Mouse (Mus musculus) B cell, adult (primary cell): Measurements from ENCODE around the gene Psma7. TPM values are rescaled to one million over a fixed set of nuclear protein-coding genes. Genes with fewer than 3 reads are reported as not detected.

Experiments
- total RNA-seq: library from RNA; stranded (reverse); gene quantifications from 4 replicates; pipeline ENCODE4 v1.2.4, GENCODE M21; 2023; ENCODE audit not compliant: inconsistent age

Gene Psma7
- 125 to 149 TPM (median 135 TPM) in 4 replicates for total RNA-seq

GRCm38 (mm10) chr2:180042256-180042857 is at the start of gene Psma7, which contains the start of gene Ss18l1:
Gene Psma7 (minus strand): TSS chr2:180042433.
Gene Ss18l1 (plus strand): TSS chr2:180042509.

GRCm38 (mm10) chr2:180070481-180071453 is 28.5 kb upstream of the Psma7 start, which contains the start of gene Mtg2:
Gene Mtg2 (plus strand): TSS chr2:180070588.

GRCm38 (mm10) chr2:180024401-180025098 is 17.7 kb downstream of the Psma7 start, which contains the start of gene Lsm14b:
Gene Lsm14b (plus strand): TSS chr2:180024987.

Other genes starting within 250 kb of the Psma7 start
- 40.1 to 48.8 TPM (median 43.3 TPM) in 4 replicates for gene Taf4, start 65.8 kb downstream of the Psma7 start, total RNA-seq
- gene Lsm14b, start 17.4 kb downstream of the Psma7 start, total RNA-seq: 36.2 to 40.5 TPM (median 39.5 TPM) in 4 replicates
- gene Ss18l1, start 76 bp upstream of the Psma7 start, total RNA-seq: 5.9 to 7.1 TPM (median 6.7 TPM) in 4 replicates
- gene Mtg2, start 28.2 kb upstream of the Psma7 start, total RNA-seq: 17.7 to 19.2 TPM (median 18.8 TPM) in 4 replicates
- gene Hrh3, start 62.1 kb upstream of the Psma7 start, total RNA-seq: not detected in 4 replicates
- gene Osbpl2, start 76.9 kb upstream of the Psma7 start, total RNA-seq: 31.4 to 40.1 TPM (median 37.8 TPM) in 4 replicates
- 89.5 to 117 TPM (median 109 TPM) in 4 replicates for gene Adrm1, start 129.1 kb upstream of the Psma7 start, total RNA-seq
- gene Lama5, start 183.4 kb upstream of the Psma7 start, total RNA-seq: not detected in 4 replicates
- 1,838 to 2,128 TPM (median 1,935 TPM) in 4 replicates for gene Rps21, start 214.9 kb upstream of the Psma7 start, total RNA-seq
- gene Cables2, start 231.1 kb upstream of the Psma7 start, total RNA-seq: 73.3 to 79.8 TPM (median 76.8 TPM) in 4 replicates
- gene Rbbp8nl, start 247.4 kb upstream of the Psma7 start, total RNA-seq: not detected in 4 replicates